Mouse (Mus musculus): ENCODE results near the gene Capn9.

GRCm38 (mm10) chr8:124608972-124609353, 33.1 kb downstream of the Capn9 start:
- TF ChIP-seq CTCF (IDR thresholded peaks at IDR 0.05; ENCODE audit: extremely low read depth, insufficient read depth, low read length) = no peak
- no peak for TF ChIP-seq POLR2A (IDR thresholded peaks at IDR 0.05; ENCODE audit: extremely low read depth, insufficient read depth, low read length)
